Mouse (Mus musculus): ENCODE results near the gene Magee1. TPM values are rescaled to one million over a fixed set of nuclear protein-coding genes. Genes with fewer than 3 reads are reported as not detected.
"Not testable (repeated sequence)": the region's sequence is repeated elsewhere in the genome, so short reads cannot be mapped to it uniquely, and the experiment has no call there.

Gene Magee1
- polyA plus RNA-seq, 1 experiment from 2014 or later, result 2.0 TPM

DNA sequence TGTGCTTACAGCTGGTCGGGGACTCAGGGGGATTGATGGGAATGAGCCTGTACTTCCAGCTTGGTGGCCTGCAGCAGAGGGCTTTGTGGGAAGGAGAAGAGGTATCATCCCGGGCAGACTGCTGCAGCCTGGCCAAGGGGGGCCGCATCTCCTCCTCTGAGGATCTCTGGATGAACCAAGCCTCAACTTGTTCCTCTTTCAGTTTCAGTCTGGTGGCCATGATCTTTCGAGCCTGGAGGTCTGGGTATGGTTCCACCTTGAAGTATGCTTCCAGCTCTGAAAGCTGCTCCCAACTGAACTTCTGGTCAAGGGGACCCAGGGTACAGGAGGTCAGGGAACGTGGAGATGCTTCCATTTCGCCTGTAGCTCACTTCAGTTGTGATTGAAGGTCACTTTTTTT, 44.8 kb downstream of the Magee1 start:
- 42% methylated on average over 6 of the region's 6 CpGs for WGBS (ENCODE audit: insufficient replicate concordance)
- peaks cover 16% of the 10 kb centered on the region; the same call in 1 of the 2 replicates for H3K27me3 ChIP-seq
- H3K4me3 ChIP-seq (replicated peaks); H3K36me3 ChIP-seq (replicated peaks); H3K9me3 ChIP-seq (replicated peaks); ATAC-seq (ENCODE audit: insufficient read depth); H3K9ac ChIP-seq; H3K4me2 ChIP-seq; H3K4me1 ChIP-seq (replicated peaks); H3K27ac ChIP-seq (replicated peaks): not testable (repeated sequence)

DNA sequence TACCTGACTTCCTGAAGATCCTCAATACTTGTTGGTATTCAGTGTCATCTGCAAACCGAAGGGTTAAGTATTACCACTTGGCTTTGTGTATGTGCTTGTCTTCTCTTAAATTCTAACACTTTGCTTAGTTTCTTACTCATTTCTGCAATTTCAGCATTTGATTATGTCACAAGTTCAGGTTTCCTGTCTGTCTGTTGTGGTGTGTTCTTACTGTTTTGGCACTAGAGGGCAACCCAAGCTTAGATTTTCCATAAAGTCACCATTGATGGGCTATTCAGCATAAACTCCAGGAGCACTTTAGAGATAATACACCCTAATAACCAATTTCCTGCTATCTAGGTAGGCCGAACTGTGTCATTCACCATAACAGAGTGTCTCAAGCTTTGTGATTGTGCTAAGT, 47.0 kb downstream of the Magee1 start:
- peaks cover 13% of the 10 kb centered on the region; the same call in 1 of the 2 replicates for H3K27me3 ChIP-seq
- H3K9me3 ChIP-seq (replicated peaks), result no peaks in the 10 kb centered on the region
- H3K36me3 ChIP-seq (replicated peaks), result no peaks in the 10 kb centered on the region
- no peak overlapping the region for H3K4me2 ChIP-seq
- H3K27ac ChIP-seq (replicated peaks), result no peak overlapping the region
- WGBS (ENCODE audit: insufficient replicate concordance), result 37% methylated on average over 2 of the region's 2 CpGs
- H3K9ac ChIP-seq, result no peak overlapping the region
- no peak overlapping the region for H3K4me3 ChIP-seq (replicated peaks)
- no peak for ATAC-seq (ENCODE audit: insufficient read depth)
- no peaks in the 10 kb centered on the region for H3K4me1 ChIP-seq (replicated peaks)

Other genes starting within 250 kb of the Magee1 start
- gene Pbdc1, start 40.6 kb upstream of the Magee1 start, polyA plus RNA-seq (2015; fragmentation: Nextera tagmentation; extraction: Ambion mirVana), result 29.8 and 31.8 TPM in 2 replicates

All from liver, embryonic 15.5 days (tissue).